Mouse (Mus musculus): ENCODE results near the gene Fbll1. TPM values are rescaled to one million over a fixed set of nuclear protein-coding genes. Genes with fewer than 3 reads are reported as not detected.

Gene Fbll1
- polyA plus RNA-seq (2012; rRNA removed; ENCODE audit: low replicate concordance) = 0.23 TPM in 1 of 2 replicates, not detected in the other

GRCm38 (mm10) chr11:35798874-35799273 lies at the start of gene Fbll1:
TSS of gene Fbll1 (minus strand) at chr11:35798884.

DNA sequence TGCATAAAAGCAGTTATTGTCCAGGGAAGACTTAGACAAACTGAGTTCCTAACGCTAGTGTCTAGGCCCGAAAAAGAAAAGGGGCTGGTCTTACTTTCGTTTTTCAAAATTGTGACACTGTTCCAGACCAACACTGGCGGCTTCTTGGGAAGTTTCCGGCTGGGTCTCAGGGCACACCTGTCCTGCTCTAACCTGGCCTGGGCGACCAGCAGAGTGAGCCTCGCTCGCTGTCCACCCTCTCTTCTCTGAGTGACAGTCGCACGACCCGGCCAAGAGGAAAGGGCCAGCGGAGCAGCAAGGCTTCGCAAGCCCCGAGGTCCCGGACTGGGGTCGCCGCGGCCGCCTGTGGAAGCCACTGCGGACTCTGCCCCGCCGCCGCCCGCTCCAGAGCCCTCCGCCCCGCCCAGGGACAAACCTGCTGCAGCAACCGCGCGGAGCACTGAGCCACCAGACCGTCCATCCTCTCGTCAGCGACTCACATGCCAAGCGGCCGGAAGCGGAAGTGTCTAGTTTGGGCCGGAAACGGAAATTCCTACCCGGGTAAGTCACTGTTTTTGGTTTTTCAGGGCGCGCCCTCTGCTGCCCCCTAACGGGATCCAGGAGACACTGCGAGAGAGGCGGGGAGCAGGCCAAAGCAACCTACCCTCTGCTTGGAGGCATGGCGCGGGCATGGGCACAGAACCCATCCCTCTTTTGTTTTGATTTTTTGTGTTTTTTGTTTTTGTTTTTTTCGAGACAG lies 35.5 kb upstream of the Fbll1 start, which contains the start of gene Rars:
TSS of gene Rars (minus strand) at position 485 of the 739 bp plus-strand sequence.

GRCm38 (mm10) chr11:35769188-35769745 lies 29.4 kb downstream of the Fbll1 start, which contains the start of gene Pank3:
TSS of gene Pank3 (plus strand) at chr11:35769484.

Other genes starting within 250 kb of the Fbll1 start
- gene Pank3, start 29.4 kb downstream of the Fbll1 start, polyA plus RNA-seq (2012; rRNA removed; ENCODE audit: low replicate concordance) = 27.3 and 60.3 TPM in 2 replicates
- 19.2 and 27.0 TPM in 2 replicates for gene Rars, start 35.6 kb upstream of the Fbll1 start, polyA plus RNA-seq (2012; rRNA removed; ENCODE audit: low replicate concordance)
- gene Wwc1, start 181.6 kb upstream of the Fbll1 start, polyA plus RNA-seq (2012; rRNA removed; ENCODE audit: low replicate concordance) = 0.39 and 14.6 TPM in 2 replicates